Mouse (Mus musculus): ENCODE data around the gene Klhl31.

Klhl31 gene

GRCm38 (mm10) chr9:77636450-77636951 lies at the start of gene Klhl31:
Klhl31 (plus strand) TSS chr9:77636500.
- no peak for DNase-seq (ENCODE audit: low read depth, low spot score)

- DNase-seq (ENCODE audit: low read depth, low spot score) = peak; percentile 24
These were observed 49.3 kb upstream of the Klhl31 start for GRCm38 (mm10) chr9:77586806-77587591.

GRCm38 (mm10) chr9:77587616-77588015 lies 48.7 kb upstream of the Klhl31 start:
- DNase-seq (ENCODE audit: low read depth, low spot score) = no peak

GRCm38 (mm10) chr9:77589496-77589895 lies 46.8 kb upstream of the Klhl31 start:
- no peak for DNase-seq (ENCODE audit: low read depth, low spot score)

GRCm38 (mm10) chr9:77592423-77592822 lies 43.9 kb upstream of the Klhl31 start:
- peak; percentile 53 for DNase-seq (ENCODE audit: low read depth, low spot score)

GRCm38 (mm10) chr9:77595006-77595626 lies 41.2 kb upstream of the Klhl31 start:
- peak; percentile 48 for DNase-seq (ENCODE audit: low read depth, low spot score)

- peak; percentile 85 for DNase-seq (ENCODE audit: low read depth, low spot score)
These were observed 39.9 kb upstream of the Klhl31 start for GRCm38 (mm10) chr9:77596355-77596754.

- DNase-seq (ENCODE audit: low read depth, low spot score) = no peak
These were observed 37.7 kb upstream of the Klhl31 start for GRCm38 (mm10) chr9:77598560-77598959.

- DNase-seq (ENCODE audit: low read depth, low spot score) = peak; percentile 27
These were observed 33.7 kb upstream of the Klhl31 start for GRCm38 (mm10) chr9:77602302-77603266.

- no peak for DNase-seq (ENCODE audit: low read depth, low spot score)
These were observed 32.3 kb upstream of the Klhl31 start for GRCm38 (mm10) chr9:77603965-77604509.

- no peak for DNase-seq (ENCODE audit: low read depth, low spot score)
These were observed 29.0 kb upstream of the Klhl31 start for GRCm38 (mm10) chr9:77607295-77607694.

- peak; percentile 51 for DNase-seq (ENCODE audit: low read depth, low spot score)
These were observed 28.5 kb upstream of the Klhl31 start for GRCm38 (mm10) chr9:77607840-77608239.

- DNase-seq (ENCODE audit: low read depth, low spot score) = peak; percentile 32
These were observed 25.5 kb upstream of the Klhl31 start for GRCm38 (mm10) chr9:77610811-77611210.

- no peak for DNase-seq (ENCODE audit: low read depth, low spot score)
These were observed 24.0 kb upstream of the Klhl31 start for GRCm38 (mm10) chr9:77612349-77612748.

GRCm38 (mm10) chr9:77615868-77616267 lies 20.4 kb upstream of the Klhl31 start:
- no peak for DNase-seq (ENCODE audit: low read depth, low spot score)

GRCm38 (mm10) chr9:77616796-77617195 lies 19.5 kb upstream of the Klhl31 start:
- DNase-seq (ENCODE audit: low read depth, low spot score) = no peak

- no peak for DNase-seq (ENCODE audit: low read depth, low spot score)
These were observed 18.5 kb upstream of the Klhl31 start for GRCm38 (mm10) chr9:77617751-77618150.

- DNase-seq (ENCODE audit: low read depth, low spot score) = no peak
These were observed 17.9 kb upstream of the Klhl31 start for GRCm38 (mm10) chr9:77618392-77618791.

- DNase-seq (ENCODE audit: low read depth, low spot score) = no peak
These were observed 16.2 kb upstream of the Klhl31 start for GRCm38 (mm10) chr9:77620077-77620476.

- no peak for DNase-seq (ENCODE audit: low read depth, low spot score)
These were observed 15.8 kb upstream of the Klhl31 start for GRCm38 (mm10) chr9:77620482-77620881.

GRCm38 (mm10) chr9:77622874-77623273 lies 13.4 kb upstream of the Klhl31 start:
- no peak for DNase-seq (ENCODE audit: low read depth, low spot score)
